Mouse (Mus musculus): ENCODE data around the gene Arhgef25. TPM values are rescaled to one million over a fixed set of nuclear protein-coding genes. Genes with fewer than 3 reads are reported as not detected.

The Arhgef25 gene
- 37.2 and 40.3 TPM in 2 replicates for polyA plus RNA-seq (2014; fragmentation: Nextera tagmentation; extraction: Ambion mirVana)

GRCm38 (mm10) chr10:127189651-127190381 lies at the start of gene Arhgef25:
Gene Arhgef25 (minus strand): TSS chr10:127190083.
- peak within 1 kb of the TSS; percentile 86 for H3K9ac ChIP-seq (ENCODE audit: low read length)
- ATAC-seq (ENCODE audit: insufficient number of reproducible peaks, low FRiP score, low TSS enrichment, low read depth) (0 out of 2 replicates have a peak, but pooled peaks have one; percentile 1), DNase-seq (ENCODE audit: low spot score) (peak; percentile 64)
- peak within 1 kb of the TSS; percentile 66 for H3K4me2 ChIP-seq (ENCODE audit: low read depth, severe bottlenecking)
- peak within 1 kb of the TSS; percentile 91 for H3K27ac ChIP-seq (replicated peaks; ENCODE audit: low read depth, low read length)
- no peaks in the 10 kb centered on the region for H3K27me3 ChIP-seq (ENCODE audit: control insufficient read depth, insufficient read depth, low read length)
- H3K9me3 ChIP-seq (ENCODE audit: control insufficient read depth, low read length): no peaks in the 10 kb centered on the region
- peaks cover 19% of the 10 kb centered on the region for H3K4me1 ChIP-seq (ENCODE audit: control insufficient read depth, insufficient read depth, low read length)
- peaks cover 8% of the 10 kb centered on the region; the same call in 1 of the 2 replicates for H3K36me3 ChIP-seq (ENCODE audit: control insufficient read depth, insufficient read depth, low read length)
- 1% methylated on average over 35 of the region's 35 CpGs for WGBS
- peak within 1 kb of the TSS; percentile 81 for H3K4me3 ChIP-seq (ENCODE audit: low read depth, low read length)

- DNase-seq (ENCODE audit: low spot score) (no peak), ATAC-seq (ENCODE audit: insufficient number of reproducible peaks, low FRiP score, low TSS enrichment, low read depth) (no peak)
- Histone ChIP-seq H3K27me3 (ENCODE audit: control insufficient read depth, insufficient read depth, low read length) (no peaks in the 10 kb centered on the region), H3K27ac (replicated peaks; ENCODE audit: low read depth, low read length) (no peak overlapping the region), H3K9me3 (ENCODE audit: control insufficient read depth, low read length) (no peaks in the 10 kb centered on the region), H3K4me3 (ENCODE audit: low read depth, low read length) (no peak overlapping the region), H3K4me2 (ENCODE audit: low read depth, severe bottlenecking) (no peak overlapping the region), H3K4me1 (ENCODE audit: control insufficient read depth, insufficient read depth, low read length) (no peaks in the 10 kb centered on the region), H3K36me3 (ENCODE audit: control insufficient read depth, insufficient read depth, low read length) (no peaks in the 10 kb centered on the region), H3K9ac (ENCODE audit: low read length) (no peak overlapping the region)
- 69% methylated on average over 18 of the region's 18 CpGs for WGBS
These were observed 48.5 kb upstream of the Arhgef25 start for GRCm38 (mm10) chr10:127238241-127238824.

GRCm38 (mm10) chr10:127236541-127236940 lies 46.7 kb upstream of the Arhgef25 start:
- Histone ChIP-seq H3K36me3 (ENCODE audit: control insufficient read depth, insufficient read depth, low read length) (no peaks in the 10 kb centered on the region), H3K27ac (replicated peaks; ENCODE audit: low read depth, low read length) (no peak overlapping the region), H3K4me2 (ENCODE audit: low read depth, severe bottlenecking) (no peak overlapping the region), H3K27me3 (ENCODE audit: control insufficient read depth, insufficient read depth, low read length) (no peaks in the 10 kb centered on the region), H3K4me1 (ENCODE audit: control insufficient read depth, insufficient read depth, low read length) (no peaks in the 10 kb centered on the region), H3K9me3 (ENCODE audit: control insufficient read depth, low read length) (no peaks in the 10 kb centered on the region), H3K9ac (ENCODE audit: low read length) (no peak overlapping the region), H3K4me3 (ENCODE audit: low read depth, low read length) (no peak overlapping the region)
- 22% methylated on average over 9 of the region's 9 CpGs for WGBS
- no peak for ATAC-seq (ENCODE audit: insufficient number of reproducible peaks, low FRiP score, low TSS enrichment, low read depth)
- no peak for DNase-seq (ENCODE audit: low spot score)

GRCm38 (mm10) chr10:127233141-127233540 lies 43.3 kb upstream of the Arhgef25 start:
- no peaks in the 10 kb centered on the region for H3K9me3 ChIP-seq (ENCODE audit: control insufficient read depth, low read length)
- no peaks in the 10 kb centered on the region for H3K36me3 ChIP-seq (ENCODE audit: control insufficient read depth, insufficient read depth, low read length)
- H3K9ac ChIP-seq (ENCODE audit: low read length): no peak overlapping the region
- H3K4me2 ChIP-seq (ENCODE audit: low read depth, severe bottlenecking): no peak overlapping the region
- DNase-seq (ENCODE audit: low spot score) (no peak), ATAC-seq (ENCODE audit: insufficient number of reproducible peaks, low FRiP score, low TSS enrichment, low read depth) (no peak)
- H3K27me3 ChIP-seq (ENCODE audit: control insufficient read depth, insufficient read depth, low read length): no peaks in the 10 kb centered on the region
- H3K4me3 ChIP-seq (ENCODE audit: low read depth, low read length): no peak overlapping the region
- H3K27ac ChIP-seq (replicated peaks; ENCODE audit: low read depth, low read length): no peak overlapping the region
- no peaks in the 10 kb centered on the region for H3K4me1 ChIP-seq (ENCODE audit: control insufficient read depth, insufficient read depth, low read length)
- 71% methylated on average over 9 of the region's 9 CpGs for WGBS

DNA sequence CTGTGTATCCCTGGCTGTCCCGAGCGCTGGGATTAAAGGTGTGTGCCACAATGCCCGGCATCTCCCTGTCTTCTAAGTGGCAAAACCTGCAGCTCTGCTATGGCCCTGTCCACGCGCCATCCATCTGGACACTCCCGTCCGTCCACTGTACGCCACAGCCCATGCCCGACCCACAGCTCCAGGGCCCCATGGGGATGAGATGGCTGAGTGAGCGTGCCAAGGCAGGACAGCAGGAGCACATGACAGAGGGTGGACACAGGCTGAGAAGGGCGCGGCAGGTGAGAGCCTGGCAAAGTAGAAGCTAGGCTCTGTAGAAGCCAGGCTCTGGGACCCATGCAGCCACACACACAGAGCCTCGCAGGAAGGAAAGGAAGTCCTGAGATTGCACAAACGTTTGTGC lies 41.9 kb upstream of the Arhgef25 start:
- no peak overlapping the region for H3K27ac ChIP-seq (replicated peaks; ENCODE audit: low read depth, low read length)
- no peaks in the 10 kb centered on the region for H3K27me3 ChIP-seq (ENCODE audit: control insufficient read depth, insufficient read depth, low read length)
- no peaks in the 10 kb centered on the region for H3K9me3 ChIP-seq (ENCODE audit: control insufficient read depth, low read length)
- no peak overlapping the region for H3K4me3 ChIP-seq (ENCODE audit: low read depth, low read length)
- H3K4me2 ChIP-seq (ENCODE audit: low read depth, severe bottlenecking): no peak overlapping the region
- DNase-seq (ENCODE audit: low spot score) (no peak), ATAC-seq (ENCODE audit: insufficient number of reproducible peaks, low FRiP score, low TSS enrichment, low read depth) (no peak)
- no peaks in the 10 kb centered on the region for H3K36me3 ChIP-seq (ENCODE audit: control insufficient read depth, insufficient read depth, low read length)
- 86% methylated on average over 14 of the region's 14 CpGs for WGBS
- no peaks in the 10 kb centered on the region for H3K4me1 ChIP-seq (ENCODE audit: control insufficient read depth, insufficient read depth, low read length)
- H3K9ac ChIP-seq (ENCODE audit: low read length): no peak overlapping the region

DNA sequence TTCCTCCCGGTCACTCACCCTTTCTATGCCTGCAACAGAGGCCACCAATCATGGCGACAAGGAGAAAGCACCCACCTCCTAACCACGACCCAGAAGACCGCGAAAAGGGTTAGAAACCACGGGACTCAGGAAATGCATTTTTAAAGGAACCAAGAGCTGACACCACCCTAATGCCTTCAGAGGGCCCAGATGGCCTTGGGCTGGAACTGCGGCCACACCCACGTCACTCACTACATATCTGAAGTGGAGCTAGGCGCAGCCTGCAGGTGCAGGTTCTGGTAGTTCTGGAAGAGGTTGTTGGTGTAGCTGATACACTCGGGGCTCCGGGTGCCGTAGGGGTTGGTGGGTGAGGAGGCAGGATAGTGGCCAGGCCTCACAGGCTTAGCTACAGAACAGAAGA lies 40.8 kb upstream of the Arhgef25 start:
- Histone ChIP-seq H3K4me2 (ENCODE audit: low read depth, severe bottlenecking) (no peak overlapping the region), H3K4me3 (ENCODE audit: low read depth, low read length) (no peak overlapping the region), H3K9me3 (ENCODE audit: control insufficient read depth, low read length) (no peaks in the 10 kb centered on the region), H3K27ac (replicated peaks; ENCODE audit: low read depth, low read length) (no peak overlapping the region), H3K9ac (ENCODE audit: low read length) (no peak overlapping the region), H3K4me1 (ENCODE audit: control insufficient read depth, insufficient read depth, low read length) (no peaks in the 10 kb centered on the region; the same call in 1 of the 2 replicates), H3K27me3 (ENCODE audit: control insufficient read depth, insufficient read depth, low read length) (no peaks in the 10 kb centered on the region), H3K36me3 (ENCODE audit: control insufficient read depth, insufficient read depth, low read length) (no peaks in the 10 kb centered on the region)
- WGBS: 88% methylated on average over 12 of the region's 12 CpGs
- ATAC-seq (ENCODE audit: insufficient number of reproducible peaks, low FRiP score, low TSS enrichment, low read depth) (no peak), DNase-seq (ENCODE audit: low spot score) (no peak)

DNA sequence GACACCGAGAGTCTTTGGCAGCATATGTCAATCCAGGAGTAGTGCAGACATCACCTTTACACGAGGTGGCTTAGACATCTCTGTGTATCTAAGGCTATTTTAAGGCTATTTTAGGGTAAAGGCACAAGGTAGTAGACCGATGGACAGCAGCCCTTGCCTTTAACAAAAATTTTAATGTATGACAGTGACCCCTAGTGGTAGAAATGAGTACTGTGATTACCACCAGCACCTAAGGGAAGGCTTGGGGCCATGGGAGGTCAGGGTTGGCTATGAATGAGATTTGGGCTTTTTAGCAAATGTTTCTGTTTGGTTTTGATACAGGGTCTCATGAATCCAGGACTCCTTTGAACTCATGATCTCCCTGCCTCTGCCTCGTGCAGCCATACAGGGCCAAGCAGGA lies 39.0 kb upstream of the Arhgef25 start:
- Histone ChIP-seq H3K4me2 (ENCODE audit: low read depth, severe bottlenecking) (no peak overlapping the region), H3K36me3 (ENCODE audit: control insufficient read depth, insufficient read depth, low read length) (no peaks in the 10 kb centered on the region), H3K9me3 (ENCODE audit: control insufficient read depth, low read length) (no peaks in the 10 kb centered on the region), H3K4me3 (ENCODE audit: low read depth, low read length) (no peak overlapping the region), H3K4me1 (ENCODE audit: control insufficient read depth, insufficient read depth, low read length) (no peaks in the 10 kb centered on the region; the same call in 1 of the 2 replicates), H3K9ac (ENCODE audit: low read length) (no peak overlapping the region), H3K27me3 (ENCODE audit: control insufficient read depth, insufficient read depth, low read length) (no peaks in the 10 kb centered on the region), H3K27ac (replicated peaks; ENCODE audit: low read depth, low read length) (no peak overlapping the region)
- 19% methylated on average over 4 of the region's 4 CpGs for WGBS
- DNase-seq (ENCODE audit: low spot score) (peak; percentile 51), ATAC-seq (ENCODE audit: insufficient number of reproducible peaks, low FRiP score, low TSS enrichment, low read depth) (0 out of 2 replicates have a peak, but pooled peaks have one; percentile 20)

GRCm38 (mm10) chr10:127227163-127227562 lies 37.3 kb upstream of the Arhgef25 start:
- H3K27ac ChIP-seq (replicated peaks; ENCODE audit: low read depth, low read length): no peak overlapping the region
- H3K9me3 ChIP-seq (ENCODE audit: control insufficient read depth, low read length): no peaks in the 10 kb centered on the region
- H3K36me3 ChIP-seq (ENCODE audit: control insufficient read depth, insufficient read depth, low read length): no peaks in the 10 kb centered on the region
- WGBS: 85% methylated on average over 8 of the region's 8 CpGs
- no peaks in the 10 kb centered on the region for H3K27me3 ChIP-seq (ENCODE audit: control insufficient read depth, insufficient read depth, low read length)
- H3K4me2 ChIP-seq (ENCODE audit: low read depth, severe bottlenecking): no peak overlapping the region
- H3K4me3 ChIP-seq (ENCODE audit: low read depth, low read length): no peak overlapping the region
- H3K9ac ChIP-seq (ENCODE audit: low read length): peak overlapping the region; percentile 27; the same call in 1 of the 2 replicates
- no peaks in the 10 kb centered on the region; the same call in 1 of the 2 replicates for H3K4me1 ChIP-seq (ENCODE audit: control insufficient read depth, insufficient read depth, low read length)
- DNase-seq (ENCODE audit: low spot score) (no peak), ATAC-seq (ENCODE audit: insufficient number of reproducible peaks, low FRiP score, low TSS enrichment, low read depth) (no peak)
